Mouse (Mus musculus) spleen, postnatal 4 days (tissue): ENCODE data around the gene 4930512M02Rik.
"Not testable (repeated sequence)": the region's sequence is repeated elsewhere in the genome, so short reads cannot be mapped to it uniquely, and the experiment has no call there.

ENCODE experiments used
- DNase-seq, 2 experiments: peaks; one replicate each; pipeline ENCODE4 v3.0.0; 2022; ENCODE audit warnings: low spot score in 2 of 2

4930512M02Rik gene

GRCm38 (mm10) chr11:11627735-11628134 lies at the start of gene 4930512M02Rik:
4930512M02Rik (minus strand) TSS chr11:11627835.
- DNase-seq: not testable (repeated sequence)

- peak in 1 of 2 experiments; percentile 51 for DNase-seq
Observed at GRCm38 (mm10) chr11:11677165-11677564, 49.5 kb upstream of the 4930512M02Rik start.

- no peak for DNase-seq
Observed at GRCm38 (mm10) chr11:11676068-11676741, 48.6 kb upstream of the 4930512M02Rik start.

GRCm38 (mm10) chr11:11675063-11675462 lies 47.4 kb upstream of the 4930512M02Rik start:
- no peak for DNase-seq

GRCm38 (mm10) chr11:11672974-11673373 lies 45.3 kb upstream of the 4930512M02Rik start:
- no peak for DNase-seq

GRCm38 (mm10) chr11:11667922-11668290 lies 40.3 kb upstream of the 4930512M02Rik start:
- DNase-seq: peak in 1 of 2 experiments; percentile 57

- DNase-seq: peak in 1 of 2 experiments; percentile 52
Observed at GRCm38 (mm10) chr11:11667254-11667921, 39.8 kb upstream of the 4930512M02Rik start.

- DNase-seq: no peak
Observed at GRCm38 (mm10) chr11:11660651-11661050, 33.0 kb upstream of the 4930512M02Rik start.

- no peak for DNase-seq
Observed at GRCm38 (mm10) chr11:11658834-11659233, 31.2 kb upstream of the 4930512M02Rik start.

- no peak for DNase-seq
Observed at GRCm38 (mm10) chr11:11657634-11658033, 30.0 kb upstream of the 4930512M02Rik start.

- DNase-seq: peak in 1 of 2 experiments; percentile 44
Observed at GRCm38 (mm10) chr11:11656995-11657530, 29.4 kb upstream of the 4930512M02Rik start.

GRCm38 (mm10) chr11:11656388-11656787 lies 28.8 kb upstream of the 4930512M02Rik start:
- no peak for DNase-seq

- DNase-seq: no peak
Observed at GRCm38 (mm10) chr11:11644303-11644702, 16.7 kb upstream of the 4930512M02Rik start.

GRCm38 (mm10) chr11:11624073-11624705 lies 3.4 kb downstream of the 4930512M02Rik start:
- DNase-seq: no peak

GRCm38 (mm10) chr11:11609243-11609642 lies 18.4 kb downstream of the 4930512M02Rik start:
- DNase-seq: no peak

GRCm38 (mm10) chr11:11587327-11587726 lies 40.3 kb downstream of the 4930512M02Rik start:
- no peak for DNase-seq

GRCm38 (mm10) chr11:11586423-11586822 lies 41.2 kb downstream of the 4930512M02Rik start:
- DNase-seq: no peak

- peak in 1 of 2 experiments; percentile 64 for DNase-seq
Observed at GRCm38 (mm10) chr11:11573691-11574090, 53.9 kb downstream of the 4930512M02Rik start.

- DNase-seq: no peak
Observed at GRCm38 (mm10) chr11:11570747-11571146, 56.9 kb downstream of the 4930512M02Rik start.

- peak; percentile 42 to 67 for DNase-seq
Observed at GRCm38 (mm10) chr11:11569466-11570132, 58.0 kb downstream of the 4930512M02Rik start.

GRCm38 (mm10) chr11:11568033-11568432 lies 59.6 kb downstream of the 4930512M02Rik start:
- no peak for DNase-seq
